Mouse (Mus musculus): ENCODE results near the gene Evc2. TPM values are rescaled to one million over a fixed set of nuclear protein-coding genes. Genes with fewer than 3 reads are reported as not detected.
A peak's percentile ranks its signal among the peaks of the same experiment; 100 is the strongest.

Evc2 gene
- polyA plus RNA-seq (2014; fragmentation: Nextera tagmentation; extraction: Ambion mirVana): 7.7 and 8.1 TPM in 2 replicates

DNA sequence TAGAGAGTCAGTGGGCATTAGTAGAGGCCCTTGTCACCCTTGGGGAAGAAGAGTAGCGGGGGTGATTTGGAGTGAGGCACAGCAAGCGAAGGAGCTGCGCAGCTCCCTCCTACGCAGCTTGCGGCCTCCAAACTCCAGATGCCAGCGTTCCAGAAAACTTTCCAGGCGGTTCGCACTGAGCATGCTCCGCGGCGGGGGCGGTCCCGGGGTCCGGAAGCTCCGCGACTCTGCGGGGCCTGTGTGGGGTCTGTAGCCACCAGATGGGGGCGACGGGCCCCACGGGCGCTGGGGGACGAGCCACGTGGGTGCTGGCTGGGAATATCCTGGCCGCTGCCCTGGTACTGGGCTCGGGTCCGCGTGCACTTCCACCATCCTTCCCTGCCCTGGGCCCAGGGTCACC lies at the start of gene Evc2:
TSS of gene Evc2 (plus strand) at position 212 of the 400 bp plus-strand sequence.
- H3K9ac ChIP-seq (ENCODE audit: low read depth, low read length): peak within 1 kb of the TSS; percentile 71
- ATAC-seq (ENCODE audit: low FRiP score): peak; percentile 71
- H3K27me3 ChIP-seq (ENCODE audit: control insufficient read depth, insufficient read depth, low read length): no peaks in the 10 kb centered on the region
- no peak within 1 kb of the TSS; the same call in 1 of the 2 replicates for H3K27ac ChIP-seq (ENCODE audit: low read depth, low read length)
- peak within 1 kb of the TSS; percentile 49 for H3K4me3 ChIP-seq (ENCODE audit: low read depth, low read length)
- no peaks in the 10 kb centered on the region for H3K9me3 ChIP-seq (ENCODE audit: control insufficient read depth, low read length)
- no peaks in the 10 kb centered on the region; the same call in 1 of the 2 replicates for H3K36me3 ChIP-seq (ENCODE audit: control insufficient read depth, insufficient read depth, low read length)
- peaks cover 10% of the 10 kb centered on the region for H3K4me1 ChIP-seq (replicated peaks; ENCODE audit: control insufficient read depth, insufficient read depth, low read length)
- DNase-seq (ENCODE audit: low spot score): peak; percentile 79
- under 1% methylated on average over 26 of the region's 27 CpGs for WGBS
- peak within 1 kb of the TSS; percentile 84 for H3K4me2 ChIP-seq (replicated peaks; ENCODE audit: low read depth, low read length)

GRCm38 (mm10) chr5:37289236-37289635 lies 49.1 kb upstream of the Evc2 start:
- Histone ChIP-seq H3K9me3 (ENCODE audit: control insufficient read depth, low read length) (no peaks in the 10 kb centered on the region), H3K9ac (ENCODE audit: low read depth, low read length) (no peak overlapping the region), H3K27ac (ENCODE audit: low read depth, low read length) (no peak overlapping the region), H3K4me3 (ENCODE audit: low read depth, low read length) (no peak overlapping the region), H3K4me1 (replicated peaks; ENCODE audit: control insufficient read depth, insufficient read depth, low read length) (no peaks in the 10 kb centered on the region), H3K27me3 (ENCODE audit: control insufficient read depth, insufficient read depth, low read length) (no peaks in the 10 kb centered on the region), H3K36me3 (ENCODE audit: control insufficient read depth, insufficient read depth, low read length) (peaks cover 10% of the 10 kb centered on the region; the same call in 1 of the 2 replicates), H3K4me2 (replicated peaks; ENCODE audit: low read depth, low read length) (no peak overlapping the region)
- ATAC-seq (ENCODE audit: low FRiP score) (peak; percentile 45; the same call in 1 of the 2 replicates), DNase-seq (ENCODE audit: low spot score) (peak; percentile 75)
- 20% methylated on average over 3 of the region's 3 CpGs for WGBS

GRCm38 (mm10) chr5:37290983-37291382 lies 47.3 kb upstream of the Evc2 start:
- no peaks in the 10 kb centered on the region for H3K27me3 ChIP-seq (ENCODE audit: control insufficient read depth, insufficient read depth, low read length)
- DNase-seq (ENCODE audit: low spot score) (peak; percentile 60), ATAC-seq (ENCODE audit: low FRiP score) (no peak)
- H3K4me3 ChIP-seq (ENCODE audit: low read depth, low read length): no peak overlapping the region
- no peaks in the 10 kb centered on the region for H3K9me3 ChIP-seq (ENCODE audit: control insufficient read depth, low read length)
- H3K4me2 ChIP-seq (replicated peaks; ENCODE audit: low read depth, low read length): no peak overlapping the region
- WGBS: 65% methylated on average over 9 of the region's 9 CpGs
- H3K36me3 ChIP-seq (ENCODE audit: control insufficient read depth, insufficient read depth, low read length): peaks cover 10% of the 10 kb centered on the region; the same call in 1 of the 2 replicates
- H3K4me1 ChIP-seq (replicated peaks; ENCODE audit: control insufficient read depth, insufficient read depth, low read length): no peaks in the 10 kb centered on the region
- H3K27ac ChIP-seq (ENCODE audit: low read depth, low read length): no peak overlapping the region
- no peak overlapping the region for H3K9ac ChIP-seq (ENCODE audit: low read depth, low read length)

DNA sequence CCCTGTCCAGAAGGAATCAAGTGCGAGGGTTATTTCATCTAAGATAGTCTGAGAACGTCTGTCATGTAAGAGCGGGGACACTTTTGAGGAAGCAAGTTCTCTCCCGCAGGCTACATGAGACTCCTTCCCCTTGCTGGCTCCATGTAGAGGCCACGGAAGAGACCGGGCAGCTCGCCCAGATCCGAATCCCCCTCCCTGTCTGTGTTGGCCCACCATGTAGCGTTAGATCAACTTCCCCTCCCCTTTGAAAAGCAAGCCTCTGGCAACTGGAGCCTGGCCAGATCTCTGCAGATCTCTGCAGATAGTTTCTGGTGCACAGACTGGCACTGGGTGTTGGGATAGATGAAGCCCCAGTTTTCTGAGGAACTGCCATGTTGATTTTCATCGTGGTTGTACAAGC lies 41.6 kb upstream of the Evc2 start:
- Histone ChIP-seq H3K27me3 (ENCODE audit: control insufficient read depth, insufficient read depth, low read length) (no peaks in the 10 kb centered on the region), H3K36me3 (ENCODE audit: control insufficient read depth, insufficient read depth, low read length) (no peaks in the 10 kb centered on the region), H3K27ac (ENCODE audit: low read depth, low read length) (no peak overlapping the region), H3K9ac (ENCODE audit: low read depth, low read length) (no peak overlapping the region), H3K4me3 (ENCODE audit: low read depth, low read length) (no peak overlapping the region), H3K9me3 (ENCODE audit: control insufficient read depth, low read length) (no peaks in the 10 kb centered on the region), H3K4me2 (replicated peaks; ENCODE audit: low read depth, low read length) (no peak overlapping the region), H3K4me1 (replicated peaks; ENCODE audit: control insufficient read depth, insufficient read depth, low read length) (no peaks in the 10 kb centered on the region)
- ATAC-seq (ENCODE audit: low FRiP score) (no peak), DNase-seq (ENCODE audit: low spot score) (no peak)
- 80% methylated on average over 10 of the region's 10 CpGs for WGBS

- H3K27ac ChIP-seq (ENCODE audit: low read depth, low read length): no peak overlapping the region
- no peaks in the 10 kb centered on the region for H3K27me3 ChIP-seq (ENCODE audit: control insufficient read depth, insufficient read depth, low read length)
- peak; percentile 69 for DNase-seq (ENCODE audit: low spot score)
- no peak overlapping the region for H3K4me3 ChIP-seq (ENCODE audit: low read depth, low read length)
- ATAC-seq (ENCODE audit: low FRiP score): no peak
- H3K4me1 ChIP-seq (replicated peaks; ENCODE audit: control insufficient read depth, insufficient read depth, low read length): no peaks in the 10 kb centered on the region
- WGBS: 21% methylated on average over 7 of the region's 7 CpGs
- H3K36me3 ChIP-seq (ENCODE audit: control insufficient read depth, insufficient read depth, low read length): no peaks in the 10 kb centered on the region
- H3K9ac ChIP-seq (ENCODE audit: low read depth, low read length): no peak overlapping the region
- no peak overlapping the region for H3K4me2 ChIP-seq (replicated peaks; ENCODE audit: low read depth, low read length)
- H3K9me3 ChIP-seq (ENCODE audit: control insufficient read depth, low read length): no peaks in the 10 kb centered on the region
Observed at GRCm38 (mm10) chr5:37298370-37298769, 39.9 kb upstream of the Evc2 start.

DNA sequence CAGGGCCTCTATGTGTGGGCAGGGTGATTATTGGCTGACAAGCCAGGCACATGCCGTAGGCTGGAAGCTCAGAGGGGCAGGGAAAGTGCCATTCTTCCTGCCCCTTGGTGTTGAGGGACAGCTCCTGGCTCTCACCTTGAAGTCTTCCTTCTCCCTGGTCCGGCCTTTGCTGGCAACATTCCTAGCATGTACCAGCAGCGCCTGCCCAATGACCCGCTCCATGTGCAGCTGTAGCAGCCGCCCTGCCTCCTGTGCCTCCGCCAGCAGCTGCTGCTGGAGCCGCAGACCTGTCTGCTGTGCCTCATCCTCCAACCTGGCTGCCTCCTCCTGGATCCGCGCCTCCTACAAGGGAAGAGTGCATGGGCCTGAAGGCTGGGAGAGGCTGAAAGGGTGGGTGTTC lies 28.3 kb upstream of the Evc2 start:
- no peak overlapping the region for H3K9ac ChIP-seq (ENCODE audit: low read depth, low read length)
- no peak overlapping the region for H3K4me2 ChIP-seq (replicated peaks; ENCODE audit: low read depth, low read length)
- no peak overlapping the region for H3K27ac ChIP-seq (ENCODE audit: low read depth, low read length)
- DNase-seq (ENCODE audit: low spot score): no peak
- WGBS: 87% methylated on average over 9 of the region's 9 CpGs
- no peak for ATAC-seq (ENCODE audit: low FRiP score)
- no peaks in the 10 kb centered on the region for H3K4me1 ChIP-seq (replicated peaks; ENCODE audit: control insufficient read depth, insufficient read depth, low read length)
- H3K9me3 ChIP-seq (ENCODE audit: control insufficient read depth, low read length): no peaks in the 10 kb centered on the region
- H3K27me3 ChIP-seq (ENCODE audit: control insufficient read depth, insufficient read depth, low read length): no peaks in the 10 kb centered on the region
- H3K4me3 ChIP-seq (ENCODE audit: low read depth, low read length): no peak overlapping the region
- H3K36me3 ChIP-seq (ENCODE audit: control insufficient read depth, insufficient read depth, low read length): 0 out of 2 replicates have a peak, but pooled peaks cover 4% of the 10 kb centered on the region

- no peak overlapping the region for H3K27ac ChIP-seq (ENCODE audit: low read depth, low read length)
Observed at GRCm38 (mm10) chr5:37312980-37313722, 25.1 kb upstream of the Evc2 start.

DNA sequence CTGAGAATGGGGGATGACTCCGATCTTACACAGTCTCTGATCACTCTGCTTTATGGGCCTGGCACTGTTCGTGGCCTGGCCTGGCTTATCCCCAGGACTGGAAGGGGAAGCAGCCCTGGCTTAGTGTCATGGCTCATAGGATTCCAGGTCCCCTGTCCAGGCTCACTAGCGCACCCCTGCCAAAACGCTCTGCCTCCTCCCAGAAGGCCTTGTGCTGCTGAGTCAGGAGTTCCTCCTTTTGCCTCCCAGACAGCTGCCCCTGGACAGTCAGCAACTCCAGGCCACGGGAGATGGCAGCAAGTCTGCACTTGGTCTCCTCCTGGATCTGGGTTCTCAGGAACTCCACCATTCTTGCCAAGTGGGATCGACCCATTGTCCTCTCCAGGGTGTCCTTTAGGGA lies 19.6 kb upstream of the Evc2 start:
- no peak for ATAC-seq (ENCODE audit: low FRiP score)
- Histone ChIP-seq H3K27me3 (ENCODE audit: control insufficient read depth, insufficient read depth, low read length) (no peaks in the 10 kb centered on the region), H3K4me3 (ENCODE audit: low read depth, low read length) (no peak overlapping the region), H3K9ac (ENCODE audit: low read depth, low read length) (no peak overlapping the region), H3K36me3 (ENCODE audit: control insufficient read depth, insufficient read depth, low read length) (no peaks in the 10 kb centered on the region), H3K9me3 (ENCODE audit: control insufficient read depth, low read length) (no peaks in the 10 kb centered on the region), H3K4me2 (replicated peaks; ENCODE audit: low read depth, low read length) (no peak overlapping the region), H3K27ac (ENCODE audit: low read depth, low read length) (no peak overlapping the region), H3K4me1 (replicated peaks; ENCODE audit: control insufficient read depth, insufficient read depth, low read length) (no peaks in the 10 kb centered on the region)
- DNase-seq (ENCODE audit: low spot score): no peak
- WGBS: 92% methylated on average over 6 of the region's 6 CpGs

More at GRCm38 (mm10) chr5:37312980-37313722, 25.1 kb upstream of the Evc2 start:
- WGBS: 89% methylated on average over 12 of the region's 12 CpGs
- Histone ChIP-seq H3K9ac (ENCODE audit: low read depth, low read length) (no peak overlapping the region), H3K36me3 (ENCODE audit: control insufficient read depth, insufficient read depth, low read length) (0 out of 2 replicates have a peak, but pooled peaks cover 4% of the 10 kb centered on the region), H3K4me2 (replicated peaks; ENCODE audit: low read depth, low read length) (no peak overlapping the region), H3K27me3 (ENCODE audit: control insufficient read depth, insufficient read depth, low read length) (no peaks in the 10 kb centered on the region), H3K4me3 (ENCODE audit: low read depth, low read length) (no peak overlapping the region), H3K4me1 (replicated peaks; ENCODE audit: control insufficient read depth, insufficient read depth, low read length) (no peaks in the 10 kb centered on the region), H3K9me3 (ENCODE audit: control insufficient read depth, low read length) (no peaks in the 10 kb centered on the region)
- DNase-seq (ENCODE audit: low spot score) (no peak), ATAC-seq (ENCODE audit: low FRiP score) (no peak)

GRCm38 (mm10) chr5:37320174-37320573 lies 18.1 kb upstream of the Evc2 start:
- no peak overlapping the region for H3K4me3 ChIP-seq (ENCODE audit: low read depth, low read length)
- H3K27ac ChIP-seq (ENCODE audit: low read depth, low read length): no peak overlapping the region
- H3K9me3 ChIP-seq (ENCODE audit: control insufficient read depth, low read length): no peaks in the 10 kb centered on the region
- H3K36me3 ChIP-seq (ENCODE audit: control insufficient read depth, insufficient read depth, low read length): no peaks in the 10 kb centered on the region
- WGBS: 75% methylated on average over 3 of the region's 3 CpGs
- H3K4me2 ChIP-seq (replicated peaks; ENCODE audit: low read depth, low read length): no peak overlapping the region
- H3K27me3 ChIP-seq (ENCODE audit: control insufficient read depth, insufficient read depth, low read length): no peaks in the 10 kb centered on the region
- ATAC-seq (ENCODE audit: low FRiP score): no peak
- no peaks in the 10 kb centered on the region for H3K4me1 ChIP-seq (replicated peaks; ENCODE audit: control insufficient read depth, insufficient read depth, low read length)
- DNase-seq (ENCODE audit: low spot score): no peak
- H3K9ac ChIP-seq (ENCODE audit: low read depth, low read length): no peak overlapping the region
